Mouse (Mus musculus) intestine, postnatal 0 days (tissue): ENCODE measurements around the gene Shb. TPM values are rescaled to one million over a fixed set of nuclear protein-coding genes. Genes with fewer than 3 reads are reported as not detected.

Experiments
- ATAC-seq: fragments of 200-750 bp; cut with Nextera tagmentation; 2 replicates; pipeline ENCODE4 v1.8.0; 2017; ENCODE audit warnings: mild to moderate bottlenecking, moderate TSS enrichment, moderate library complexity
- H3K27ac ChIP-seq: fragments of 300-500 bp; sonication (generic); 2 replicates; pipeline ENCODE4 v1.5.1; 2014; ENCODE audit warnings: mild to moderate bottlenecking, low read depth, low read length, moderate library complexity
- H3K27me3 ChIP-seq: fragments of 300-500 bp; sonication (generic); replicated peaks from 2 replicates; pipeline ENCODE4 v1.6.1; 2014; ENCODE audit warnings: low read length, mixed read lengths; ENCODE audit not compliant: control insufficient read depth, insufficient read depth
- H3K36me3 ChIP-seq: fragments of 300-500 bp; sonication (generic); 2 replicates; pipeline ENCODE4 v1.6.1; 2014; ENCODE audit warnings: mild to moderate bottlenecking, moderate library complexity; ENCODE audit not compliant: control insufficient read depth, insufficient read depth
- H3K4me1 ChIP-seq: fragments of 300-500 bp; sonication (generic); replicated peaks from 2 replicates; pipeline ENCODE4 v1.6.1; 2014; ENCODE audit warnings: antibody characterized with exemption, low read length, mixed read lengths; ENCODE audit not compliant: control insufficient read depth, insufficient read depth
- H3K4me2 ChIP-seq: fragments of 300-500 bp; sonication (generic); replicated peaks from 2 replicates; pipeline ENCODE4 v1.6.1; 2014; ENCODE audit warnings: low read depth, mild to moderate bottlenecking, moderate library complexity
- H3K4me3 ChIP-seq: fragments of 300-500 bp; sonication (generic); 2 replicates; pipeline ENCODE4 v1.5.1; 2014; ENCODE audit warnings: low read depth, low read length
- H3K9ac ChIP-seq: fragments of 300-500 bp; sonication (generic); 2 replicates; pipeline ENCODE4 v1.6.1; 2014; ENCODE audit warnings: mild to moderate bottlenecking, low read depth, low read length
- H3K9me3 ChIP-seq: fragments of 300-500 bp; sonication (generic); 2 replicates; pipeline ENCODE4 v1.6.1; 2016; ENCODE audit warnings: mixed run types; ENCODE audit not compliant: control insufficient read depth
- CTCF ChIP-seq: sonication (generic); IDR thresholded peaks from 2 replicates; pipeline ENCODE4 v1.5.1; 2016; ENCODE audit warnings: low read depth, mild to moderate bottlenecking, control low read depth, antibody characterized with exemption, moderate library complexity
- WGBS: fragments of 180-500 bp; shearing (Covaris S2); extraction: QIAGEN DNeasy Blood & Tissue Kit; methylation state at CpG from one replicate; pipeline ENCODE4 v1.1.7; 2014; 5-methylcytosine and 5-hydroxymethylcytosine counted together
- polyA plus RNA-seq: library from polyadenylated mRNA; unstranded; fragments of >200 nt; fragmentation: Nextera tagmentation; extraction: Ambion mirVana; gene quantifications from 2 replicates; pipeline ENCODE4 v1.2.1, GENCODE M21; 2015

Gene Shb
- polyA plus RNA-seq, 1 experiment from 2014 or later: 7.2 TPM

DNA sequence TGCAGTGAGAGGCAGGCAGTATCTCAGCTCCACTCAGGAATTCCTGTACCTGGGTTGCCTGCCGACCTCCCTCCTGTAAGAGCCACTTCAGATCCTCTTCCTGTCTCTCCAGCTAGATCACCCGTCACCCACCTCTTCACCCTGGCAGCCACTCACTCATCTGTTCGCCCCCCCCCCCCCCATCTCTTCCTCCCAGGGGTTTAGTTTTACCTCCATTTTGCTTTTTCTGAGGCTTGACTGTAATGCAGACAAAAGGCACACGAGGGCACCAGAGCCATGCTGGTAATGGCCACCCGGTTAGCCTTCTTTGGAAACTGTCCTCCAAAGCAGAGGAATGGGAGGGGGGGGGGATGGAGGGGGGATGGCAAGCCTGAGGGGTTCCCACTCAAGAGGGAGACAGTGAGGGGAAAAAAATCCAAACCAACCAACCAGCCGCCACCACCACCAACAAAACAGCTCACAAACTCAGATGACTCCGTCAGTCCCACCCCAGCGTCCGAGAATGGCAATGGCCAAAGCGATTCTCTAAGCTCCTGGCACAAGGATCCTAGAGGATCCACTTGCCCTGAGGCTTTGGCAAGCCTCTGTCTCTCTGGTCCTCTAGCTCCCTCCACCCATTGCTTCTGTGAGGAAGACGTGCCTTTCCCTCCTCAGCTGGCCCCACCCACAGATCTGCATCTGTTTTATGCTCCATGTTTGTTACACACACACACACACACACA lies 113.9 kb downstream of the Shb start:
- TF ChIP-seq CTCF: peak; percentile 85
- Histone ChIP-seq H3K36me3 (peaks cover 6% of the 10 kb centered on the region), H3K27me3 (no peaks in the 10 kb centered on the region), H3K27ac (no peak overlapping the region), H3K9me3 (no peaks in the 10 kb centered on the region), H3K4me1 (peaks cover under 1% of the 10 kb centered on the region; the same call in 1 of the 2 replicates), H3K4me2 (no peak overlapping the region; the same call in 1 of the 2 replicates), H3K9ac (no peak overlapping the region), H3K4me3 (no peak overlapping the region)
- no peak for ATAC-seq
- WGBS: 36% methylated on average over 10 of the region's 11 CpGs

GRCm38 (mm10) chr4:45416314-45416713 lies 116.0 kb downstream of the Shb start:
- no peak for ATAC-seq
- no peaks in the 10 kb centered on the region for H3K27me3 ChIP-seq
- H3K9me3 ChIP-seq: no peaks in the 10 kb centered on the region
- no peak overlapping the region for H3K9ac ChIP-seq
- no peaks in the 10 kb centered on the region for H3K4me1 ChIP-seq
- H3K27ac ChIP-seq: no peak overlapping the region
- WGBS: 77% methylated on average over 7 of the region's 7 CpGs
- no peak overlapping the region for H3K4me2 ChIP-seq
- no peak for TF ChIP-seq CTCF
- no peak overlapping the region for H3K4me3 ChIP-seq
- no peaks in the 10 kb centered on the region for H3K36me3 ChIP-seq

DNA sequence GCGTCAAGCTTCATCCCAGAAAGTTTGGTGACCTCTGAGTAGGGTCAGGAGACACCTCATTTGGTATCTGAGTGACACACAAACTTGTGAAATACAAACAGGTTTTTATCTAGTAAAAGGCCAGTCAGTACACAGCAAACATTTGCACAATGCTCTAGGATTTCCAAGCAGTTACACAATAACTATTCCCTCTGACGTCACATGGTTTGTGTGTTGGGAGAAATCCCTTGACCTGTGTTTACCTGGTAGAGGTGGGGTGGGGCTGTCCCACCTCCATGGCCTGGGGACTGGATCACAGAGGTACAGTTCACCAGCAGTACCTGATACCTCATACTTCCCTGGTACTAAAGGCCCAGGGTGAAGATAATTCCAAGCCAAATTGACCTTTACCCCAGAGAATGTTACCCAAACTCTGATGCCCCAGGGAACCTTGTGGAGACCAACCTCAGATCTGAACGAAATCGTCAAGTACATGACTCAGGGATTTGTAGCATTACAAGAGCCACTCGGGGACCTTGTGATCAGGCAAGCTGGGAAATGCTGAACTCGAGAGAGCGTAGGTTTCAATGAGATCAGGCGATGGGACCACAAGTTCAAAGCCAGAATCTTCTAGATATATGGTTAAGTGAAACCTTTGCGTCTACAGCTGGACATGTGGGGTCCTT lies 118.5 kb downstream of the Shb start:
- WGBS: 58% methylated on average over 9 of the region's 9 CpGs

GRCm38 (mm10) chr4:45412433-45413192 lies 119.7 kb downstream of the Shb start:
- no peak overlapping the region for H3K9ac ChIP-seq
- TF ChIP-seq CTCF: no peak
- no peaks in the 10 kb centered on the region for H3K9me3 ChIP-seq
- no peaks in the 10 kb centered on the region for H3K27me3 ChIP-seq
- H3K4me2 ChIP-seq: no peak overlapping the region
- no peak overlapping the region for H3K27ac ChIP-seq
- ATAC-seq: no peak
- H3K4me1 ChIP-seq: no peaks in the 10 kb centered on the region
- H3K36me3 ChIP-seq: no peaks in the 10 kb centered on the region
- WGBS: 71% methylated on average over 16 of the region's 16 CpGs
- no peak overlapping the region for H3K4me3 ChIP-seq

More for the DNA sequence above, 118.5 kb downstream of the Shb start:
- Histone ChIP-seq H3K27ac (no peak overlapping the region), H3K9me3 (no peaks in the 10 kb centered on the region), H3K36me3 (no peaks in the 10 kb centered on the region), H3K27me3 (no peaks in the 10 kb centered on the region), H3K9ac (no peak overlapping the region), H3K4me3 (no peak overlapping the region), H3K4me1 (no peaks in the 10 kb centered on the region), H3K4me2 (no peak overlapping the region)
- ATAC-seq: peak; percentile 45
- no peak for TF ChIP-seq CTCF

DNA sequence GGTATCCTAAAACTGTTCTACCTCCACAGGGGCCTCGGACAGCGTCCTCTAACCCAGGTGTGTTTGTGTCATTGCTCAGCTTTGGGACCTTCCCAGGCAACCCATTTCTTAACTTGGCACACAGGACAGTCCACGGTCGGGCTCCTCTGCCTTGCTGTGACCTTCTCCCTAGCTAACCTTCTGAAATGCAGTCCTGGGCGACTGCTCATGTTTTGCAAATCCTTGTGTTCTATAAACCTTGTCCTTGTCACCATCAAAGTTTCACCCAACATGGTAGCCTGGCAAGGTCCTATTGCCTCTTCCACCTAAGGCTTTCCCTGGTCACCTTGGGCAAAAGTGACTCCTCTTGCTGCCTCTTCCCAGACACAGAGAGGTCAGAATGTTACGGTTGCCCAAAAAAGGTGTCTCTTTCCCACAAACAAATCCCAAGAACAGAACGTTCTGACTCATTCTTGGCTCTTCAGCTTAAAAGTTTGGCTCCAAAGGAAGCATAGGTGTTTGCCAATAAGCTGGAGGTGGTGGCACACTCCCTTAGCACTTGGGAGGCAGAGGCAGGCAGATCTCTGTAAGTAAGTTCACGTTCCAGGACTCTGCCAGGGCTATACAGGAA lies 121.0 kb downstream of the Shb start:
- H3K9me3 ChIP-seq: no peaks in the 10 kb centered on the region
- no peak overlapping the region for H3K27ac ChIP-seq
- H3K36me3 ChIP-seq: no peaks in the 10 kb centered on the region
- no peak overlapping the region for H3K4me3 ChIP-seq
- H3K4me2 ChIP-seq: no peak overlapping the region
- no peaks in the 10 kb centered on the region for H3K27me3 ChIP-seq
- no peak for ATAC-seq
- 86% methylated on average over 8 of the region's 8 CpGs for WGBS
- H3K9ac ChIP-seq: no peak overlapping the region
- H3K4me1 ChIP-seq: peaks cover 7% of the 10 kb centered on the region; the same call in 1 of the 2 replicates
- no peak for TF ChIP-seq CTCF

GRCm38 (mm10) chr4:45409270-45409669 lies 123.0 kb downstream of the Shb start:
- peaks cover 4% of the 10 kb centered on the region; the same call in 1 of the 2 replicates for H3K36me3 ChIP-seq
- peaks cover 8% of the 10 kb centered on the region; the same call in 1 of the 2 replicates for H3K4me1 ChIP-seq
- peak overlapping the region; percentile 98 for H3K9ac ChIP-seq
- under 1% methylated on average over 10 of the region's 10 CpGs for WGBS
- TF ChIP-seq CTCF: peak; percentile 38
- H3K9me3 ChIP-seq: no peaks in the 10 kb centered on the region
- H3K27me3 ChIP-seq: no peaks in the 10 kb centered on the region
- peak overlapping the region; percentile 95 for H3K4me3 ChIP-seq
- H3K27ac ChIP-seq: peak overlapping the region; percentile 98
- H3K4me2 ChIP-seq: peak overlapping the region; percentile 64
- ATAC-seq: peak; percentile 54
